Mouse (Mus musculus): ENCODE measurements around the gene Galnt10.

- TF ChIP-seq CTCF (IDR thresholded peaks at IDR 0.05; ENCODE audit: low read depth, low read length) (no peak), POLR2A (IDR thresholded peaks at IDR 0.05; ENCODE audit: insufficient read depth, low read length) (no peak)
Measured at GRCm38 (mm10) chr11:57694486-57694885, 49.2 kb downstream of the Galnt10 start.

Measured in ES-Bruce4 (cell line).